In genomic region chr11:3761775-3762501, GRCm38 (mm10) we compare ENCODE assay signal across 8 mouse cellular contexts.
DNase-seq lines count a peak whose midpoint lies in the region; ATAC-seq and TF ChIP-seq lines count a peak whose summit lies in the region.

No protein-coding gene starts in this region.

- TF ChIP-seq CTCF in kidney, postnatal 0 days (IDR thresholded peaks at IDR 0.05; ENCODE audit: low read depth) = no peak

- H3K27me3 ChIP-seq in forebrain, embryonic 11.5 days (ENCODE audit: control insufficient read depth, insufficient read depth, low read length) = peaks cover 17% of the 10 kb centered on the region
- H3K27me3 ChIP-seq in kidney, postnatal 0 days (ENCODE audit: insufficient read depth, low read length) = peaks cover 16% of the 10 kb centered on the region; the same call in 1 of the 2 replicates
- peaks cover 23% of the 10 kb centered on the region for H3K27me3 ChIP-seq in neural tube, embryonic 11.5 days (ENCODE audit: control insufficient read depth, insufficient read depth, low read length)

- H3K4me1 ChIP-seq in forebrain, embryonic 11.5 days (replicated peaks; ENCODE audit: control insufficient read depth, insufficient read depth, low read length) = peaks cover 5% of the 10 kb centered on the region
- 0 out of 2 replicates have a peak, but pooled peaks cover 6% of the 10 kb centered on the region for H3K4me1 ChIP-seq in kidney, postnatal 0 days (replicated peaks; ENCODE audit: insufficient read depth, low read length)
- 0 out of 2 replicates have a peak, but pooled peaks cover 6% of the 10 kb centered on the region for H3K4me1 ChIP-seq in neural tube, embryonic 11.5 days (ENCODE audit: control insufficient read depth, insufficient read depth, low read length)

- ATAC-seq in forebrain, embryonic 11.5 days (replicated peaks; ENCODE audit: low FRiP score) = peak; percentile 69
- ATAC-seq in kidney, postnatal 0 days (replicated peaks; ENCODE audit: low FRiP score, low read depth) = peak; percentile 43; the same call in 1 of the 2 replicates
- peak; percentile 63 for ATAC-seq in neural tube, embryonic 11.5 days (ENCODE audit: insufficient read depth, low FRiP score, low TSS enrichment)

- H3K9me3 ChIP-seq in forebrain, embryonic 11.5 days (ENCODE audit: control insufficient read depth, low read length) = no peaks in the 10 kb centered on the region
- no peaks in the 10 kb centered on the region for H3K9me3 ChIP-seq in kidney, postnatal 0 days (replicated peaks; ENCODE audit: low read length)
- H3K9me3 ChIP-seq in neural tube, embryonic 11.5 days (ENCODE audit: control insufficient read depth, low read length) = no peaks in the 10 kb centered on the region

- no peaks in the 10 kb centered on the region for H3K36me3 ChIP-seq in forebrain, embryonic 11.5 days (ENCODE audit: control insufficient read depth, insufficient read depth, low read length)
- no peaks in the 10 kb centered on the region for H3K36me3 ChIP-seq in kidney, postnatal 0 days (ENCODE audit: insufficient read depth, low read length)
- H3K36me3 ChIP-seq in neural tube, embryonic 11.5 days (ENCODE audit: control insufficient read depth, insufficient read depth, low read length) = no peaks in the 10 kb centered on the region

- peak overlapping the region; percentile 88 for H3K4me2 ChIP-seq in forebrain, embryonic 11.5 days (ENCODE audit: low read depth, low read length, severe bottlenecking)
- peak overlapping the region; percentile 67 for H3K4me2 ChIP-seq in kidney, postnatal 0 days (ENCODE audit: low read length)
- H3K4me2 ChIP-seq in neural tube, embryonic 11.5 days (ENCODE audit: low read depth) = peak overlapping the region; percentile 95

- intact Hi-C loops in left cerebral cortex, postnatal 4 days (cut with DNase I) = no loop called here

- H3K27ac ChIP-seq in forebrain, embryonic 11.5 days (ENCODE audit: low read depth, low read length) = no peak overlapping the region
- H3K27ac ChIP-seq in kidney, postnatal 0 days = no peak overlapping the region
- H3K27ac ChIP-seq in neural tube, embryonic 11.5 days (ENCODE audit: low read depth, low read length) = no peak overlapping the region

- WGBS in forebrain, embryonic 11.5 days = under 1% methylated on average over 69 of the region's 90 CpGs
- 2% methylated on average over 80 of the region's 90 CpGs for WGBS in kidney, postnatal 0 days
- WGBS in neural tube, embryonic 11.5 days = under 1% methylated on average over 85 of the region's 90 CpGs

- DNase-seq in left cerebral cortex, postnatal 4 days = peak; percentile 27
- DNase-seq in left cerebral cortex, adult 9 months (ENCODE audit: low spot score in 2 of 2) = no peak
- peak; percentile 46 to 63 for DNase-seq in cerebellum, adult 18-20 months
- DNase-seq in forebrain, embryonic 11.5 days (ENCODE audit: low spot score) = peak; percentile 66
- DNase-seq in kidney, postnatal 0 days (ENCODE audit: low spot score) = peak; percentile 19
- DNase-seq in neural tube, embryonic 11.5 days (ENCODE audit: low spot score) = peak; percentile 38
- DNase-seq in ovary, adult 18-20 months (ENCODE audit: low spot score) = no peak
- DNase-seq in yolk sac, embryonic 10.5 days (ENCODE audit: low spot score) = no peak

- H3K4me3 ChIP-seq in forebrain, embryonic 11.5 days (ENCODE audit: low read depth, low read length) = peak overlapping the region; percentile 51
- H3K4me3 ChIP-seq in kidney, postnatal 0 days (replicated peaks; ENCODE audit: low read depth, low read length) = peak overlapping the region; percentile 61
- H3K4me3 ChIP-seq in neural tube, embryonic 11.5 days (ENCODE audit: low read depth, low read length) = peak overlapping the region; percentile 57

- H3K9ac ChIP-seq in forebrain, embryonic 11.5 days (ENCODE audit: low read length) = peak overlapping the region; percentile 58
- peak overlapping the region; percentile 40 for H3K9ac ChIP-seq in kidney, postnatal 0 days (ENCODE audit: low read depth, low read length)
- peak overlapping the region; percentile 65 for H3K9ac ChIP-seq in neural tube, embryonic 11.5 days (ENCODE audit: low read length)

Comparison
In these comparisons a context has a peak if more than half of its experiments do, and no peak if none do; other contexts are left out.
1. DNase-seq: peak in left cerebral cortex, postnatal 4 days (single experiment), cerebellum, adult 18-20 months (2 of 2), forebrain, embryonic 11.5 days (single experiment), kidney, postnatal 0 days (single experiment) and neural tube, embryonic 11.5 days (single experiment); none in left cerebral cortex, adult 9 months (0 of 2), ovary, adult 18-20 months (single experiment) and yolk sac, embryonic 10.5 days (single experiment).
2. Peak in every context shown above with its lines, with median percentiles within 50 percentile points of each other: ATAC-seq, H3K4me2 ChIP-seq, H3K4me3 ChIP-seq and H3K9ac ChIP-seq.